Mouse (Mus musculus) midbrain, embryonic 11.5 days (tissue): ENCODE data around the gene Aff1. TPM values are rescaled to one million over a fixed set of nuclear protein-coding genes. Genes with fewer than 3 reads are reported as not detected.

Experiments used
- ATAC-seq: fragments of 200-750 bp; cut with Nextera tagmentation; 2 replicates; pipeline ENCODE4 v1.8.0; 2017; ENCODE audit warnings: moderate TSS enrichment, moderate library complexity; ENCODE audit not compliant: low FRiP score
- DNase-seq: peaks from one replicate; pipeline ENCODE4 v3.0.0; 2015; ENCODE audit warnings: low spot score; ENCODE audit errors: missing footprints
- H3K27ac ChIP-seq: fragments of 300-500 bp; sonication (generic); 2 replicates; pipeline ENCODE4 v1.5.1; 2014; ENCODE audit warnings: low read depth, low read length
- H3K27me3 ChIP-seq: fragments of 300-500 bp; sonication (generic); 2 replicates; pipeline ENCODE4 v1.6.1; 2014; ENCODE audit warnings: mild to moderate bottlenecking, low read length, moderate library complexity, mixed read lengths; ENCODE audit not compliant: control insufficient read depth, insufficient read depth
- H3K36me3 ChIP-seq: fragments of 300-500 bp; sonication (generic); 2 replicates; pipeline ENCODE4 v1.6.1; 2014; ENCODE audit warnings: mild to moderate bottlenecking, low read length, moderate library complexity, mixed read lengths; ENCODE audit not compliant: control insufficient read depth, insufficient read depth
- H3K4me1 ChIP-seq: fragments of 300-500 bp; sonication (generic); 2 replicates; pipeline ENCODE4 v1.6.1; 2014; ENCODE audit warnings: low read length; ENCODE audit not compliant: control insufficient read depth, insufficient read depth
- H3K4me2 ChIP-seq: fragments of 300-500 bp; sonication (generic); 2 replicates; pipeline ENCODE4 v1.6.1; 2014; ENCODE audit warnings: mild to moderate bottlenecking, moderate library complexity
- H3K4me3 ChIP-seq: fragments of 300-500 bp; sonication (generic); 2 replicates; pipeline ENCODE4 v1.5.1; 2014; ENCODE audit warnings: low read depth, low read length
- H3K9ac ChIP-seq: fragments of 300-500 bp; sonication (generic); 2 replicates; pipeline ENCODE4 v1.6.1; 2014; ENCODE audit warnings: low read length
- H3K9me3 ChIP-seq: fragments of 300-500 bp; sonication (generic); 2 replicates; pipeline ENCODE4 v1.6.1; 2016; ENCODE audit warnings: low read length; ENCODE audit not compliant: control insufficient read depth
- WGBS: fragments of 180-500 bp; shearing (Covaris S2); extraction: QIAGEN DNeasy Blood & Tissue Kit; methylation state at CpG from one replicate; pipeline ENCODE4 v1.1.7; 2014; 5-methylcytosine and 5-hydroxymethylcytosine counted together
- polyA plus RNA-seq: library from polyadenylated mRNA; unstranded; fragments of >200 nt; fragmentation: Nextera tagmentation; extraction: Ambion mirVana; gene quantifications from 2 replicates; pipeline ENCODE4 v1.2.1, GENCODE M21; 2014

Aff1 gene
- polyA plus RNA-seq, 1 experiment from 2014 or later: 5.9 TPM

GRCm38 (mm10) chr5:103740093-103740902 is 48.1 kb downstream of the Aff1 start:
- no peak for ATAC-seq
- Histone ChIP-seq H3K9ac (no peak overlapping the region), H3K27ac (no peak overlapping the region), H3K4me1 (no peaks in the 10 kb centered on the region), H3K4me2 (no peak overlapping the region), H3K9me3 (no peaks in the 10 kb centered on the region), H3K4me3 (no peak overlapping the region), H3K27me3 (no peaks in the 10 kb centered on the region), H3K36me3 (no peaks in the 10 kb centered on the region)
- DNase-seq: no peak
- WGBS: 77% methylated on average over 5 of the region's 5 CpGs

- no peaks in the 10 kb centered on the region for H3K9me3 ChIP-seq
These were observed 48.7 kb downstream of the Aff1 start for GRCm38 (mm10) chr5:103740903-103741246.

GRCm38 (mm10) chr5:103741443-103741842 is 49.3 kb downstream of the Aff1 start:
- no peaks in the 10 kb centered on the region for H3K36me3 ChIP-seq
- no peak overlapping the region for H3K4me2 ChIP-seq
- H3K4me1 ChIP-seq: no peaks in the 10 kb centered on the region
- no peak for DNase-seq
- H3K9ac ChIP-seq: no peak overlapping the region
- H3K27me3 ChIP-seq: no peaks in the 10 kb centered on the region
- H3K4me3 ChIP-seq: no peak overlapping the region
- WGBS: 63% methylated on average over 1 of the region's 1 CpGs
- no peaks in the 10 kb centered on the region for H3K9me3 ChIP-seq
- no peak for ATAC-seq
- H3K27ac ChIP-seq: no peak overlapping the region

More at GRCm38 (mm10) chr5:103740903-103741246, 48.7 kb downstream of the Aff1 start:
- no peak for DNase-seq
- H3K4me1 ChIP-seq: no peaks in the 10 kb centered on the region
- no peaks in the 10 kb centered on the region for H3K36me3 ChIP-seq
- no peak overlapping the region for H3K9ac ChIP-seq
- H3K27ac ChIP-seq: no peak overlapping the region
- H3K27me3 ChIP-seq: no peaks in the 10 kb centered on the region
- H3K4me2 ChIP-seq: no peak overlapping the region
- no peak for ATAC-seq
- H3K4me3 ChIP-seq: no peak overlapping the region
- WGBS: 91% methylated on average over 1 of the region's 1 CpGs

GRCm38 (mm10) chr5:103741992-103742391 is 49.8 kb downstream of the Aff1 start:
- DNase-seq: no peak
- no peak for ATAC-seq
- H3K36me3 ChIP-seq: no peaks in the 10 kb centered on the region
- H3K4me2 ChIP-seq: no peak overlapping the region
- WGBS: 79% methylated on average over 2 of the region's 2 CpGs
- no peak overlapping the region for H3K9ac ChIP-seq
- no peaks in the 10 kb centered on the region for H3K4me1 ChIP-seq
- H3K27me3 ChIP-seq: no peaks in the 10 kb centered on the region
- no peak overlapping the region for H3K4me3 ChIP-seq
- no peak overlapping the region for H3K27ac ChIP-seq
- H3K9me3 ChIP-seq: no peaks in the 10 kb centered on the region

- 84% methylated on average over 6 of the region's 6 CpGs for WGBS
- Histone ChIP-seq H3K27me3 (no peaks in the 10 kb centered on the region), H3K9ac (no peak overlapping the region), H3K9me3 (no peaks in the 10 kb centered on the region), H3K36me3 (no peaks in the 10 kb centered on the region), H3K4me1 (no peaks in the 10 kb centered on the region), H3K4me2 (no peak overlapping the region), H3K27ac (no peak overlapping the region), H3K4me3 (no peak overlapping the region)
- no peak for ATAC-seq
- DNase-seq: no peak
These were observed 52.4 kb downstream of the Aff1 start for GRCm38 (mm10) chr5:103744531-103744930.

- no peak overlapping the region for H3K4me3 ChIP-seq
- WGBS: 79% methylated on average over 1 of the region's 1 CpGs
- H3K4me2 ChIP-seq: no peak overlapping the region
- no peak overlapping the region for H3K9ac ChIP-seq
- H3K27ac ChIP-seq: no peak overlapping the region
- no peaks in the 10 kb centered on the region for H3K9me3 ChIP-seq
- DNase-seq (no peak), ATAC-seq (no peak)
- no peaks in the 10 kb centered on the region for H3K36me3 ChIP-seq
- peaks cover 4% of the 10 kb centered on the region; the same call in 1 of the 2 replicates for H3K4me1 ChIP-seq
- H3K27me3 ChIP-seq: no peaks in the 10 kb centered on the region
These were observed 53.5 kb downstream of the Aff1 start for GRCm38 (mm10) chr5:103745635-103746034.

- Histone ChIP-seq H3K4me3 (no peak overlapping the region), H3K4me2 (no peak overlapping the region), H3K9me3 (no peaks in the 10 kb centered on the region), H3K27ac (no peak overlapping the region), H3K9ac (no peak overlapping the region), H3K4me1 (peaks cover 4% of the 10 kb centered on the region; the same call in 1 of the 2 replicates), H3K27me3 (peaks cover 3% of the 10 kb centered on the region; the same call in 1 of the 2 replicates), H3K36me3 (no peaks in the 10 kb centered on the region)
- 93% methylated on average over 3 of the region's 3 CpGs for WGBS
- ATAC-seq (no peak), DNase-seq (no peak)
These were observed 54.4 kb downstream of the Aff1 start for GRCm38 (mm10) chr5:103746561-103747085.

- Histone ChIP-seq H3K36me3 (no peaks in the 10 kb centered on the region), H3K27ac (no peak overlapping the region), H3K9me3 (no peaks in the 10 kb centered on the region), H3K4me3 (no peak overlapping the region), H3K4me2 (no peak overlapping the region), H3K27me3 (peaks cover 3% of the 10 kb centered on the region; the same call in 1 of the 2 replicates), H3K9ac (no peak overlapping the region), H3K4me1 (peaks cover 4% of the 10 kb centered on the region; the same call in 1 of the 2 replicates)
- no peak for DNase-seq
- no peak for ATAC-seq
- 94% methylated on average over 2 of the region's 2 CpGs for WGBS
These were observed 54.9 kb downstream of the Aff1 start for GRCm38 (mm10) chr5:103747098-103747497.

GRCm38 (mm10) chr5:103748343-103748742 is 56.2 kb downstream of the Aff1 start:
- Histone ChIP-seq H3K4me1 (peaks cover 4% of the 10 kb centered on the region; the same call in 1 of the 2 replicates), H3K9ac (no peak overlapping the region), H3K4me2 (no peak overlapping the region), H3K36me3 (no peaks in the 10 kb centered on the region), H3K27ac (no peak overlapping the region), H3K27me3 (peaks cover 5% of the 10 kb centered on the region; the same call in 1 of the 2 replicates), H3K9me3 (no peaks in the 10 kb centered on the region), H3K4me3 (no peak overlapping the region)
- ATAC-seq: no peak
- DNase-seq: no peak
